Mouse (Mus musculus) bone marrow macrophage, adult 2 months (primary cell): ENCODE results near the gene Abcc9.

Experiments
- CTCF ChIP-seq: IDR thresholded peaks from 2 replicates; pipeline ENCODE4 v1.5.1; 2012; ENCODE audit warnings: low read depth, mild to moderate bottlenecking, low read length, moderate library complexity
- POLR2A ChIP-seq: IDR thresholded peaks from 2 replicates; pipeline ENCODE4 v1.6.1; 2012; ENCODE audit warnings: mild to moderate bottlenecking, low read depth, low read length, borderline replicate concordance

DNA sequence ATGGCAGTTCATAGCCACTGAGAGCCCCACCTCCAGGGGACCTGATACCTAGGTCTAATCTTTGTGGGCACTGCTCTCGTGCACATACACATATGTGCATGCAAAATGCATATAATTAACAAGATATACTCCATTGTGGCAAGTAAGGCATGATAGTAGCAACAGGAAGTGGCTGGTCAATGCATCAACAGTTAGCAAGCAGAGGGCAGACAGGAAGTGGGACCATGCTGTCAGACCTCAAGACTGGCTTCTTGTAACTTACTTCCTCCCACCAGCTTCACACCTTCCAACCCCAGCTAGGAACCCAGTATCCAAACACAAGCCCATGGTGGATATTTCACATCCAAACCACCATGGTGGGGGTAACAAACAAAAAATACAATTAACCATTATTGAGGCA, 141.0 kb downstream of the Abcc9 start:
- TF ChIP-seq CTCF (no peak), POLR2A (no peak)
